Mouse (Mus musculus) CH12.LX (cell line): ENCODE data around the gene Dpp3. TPM values are rescaled to one million over a fixed set of nuclear protein-coding genes. Genes with fewer than 3 reads are reported as not detected.
A peak's percentile ranks its signal among the peaks of the same experiment; 100 is the strongest.

Experiments used
- DNase-seq: peaks from one replicate; pipeline ENCODE4 v3.0.0-alpha.2; 2013; ENCODE audit errors: extremely low read depth
- H3K27ac ChIP-seq: 2 replicates; pipeline ENCODE4 v1.5.1; 2012; ENCODE audit warnings: low read depth, mild to moderate bottlenecking, control low read depth, moderate library complexity; ENCODE audit not compliant: insufficient read depth
- H3K27me3 ChIP-seq: replicated peaks from 2 replicates; pipeline ENCODE3; 2012; ENCODE audit warnings: inconsistent platforms
- H3K36me3 ChIP-seq, 2 experiments: replicated peaks in 1 of 2; 2 replicates each; pipeline versions ENCODE3 to v1.6.1; 2012; ENCODE audit warnings: inconsistent platforms in 1 of 2, low read length in 1 of 2, mild to moderate bottlenecking in 1 of 2, mixed read lengths in 1 of 2, moderate library complexity in 1 of 2; ENCODE audit not compliant: control insufficient read depth in 1 of 2, insufficient read depth in 1 of 2
- H3K4me1 ChIP-seq, 2 experiments: 2 replicates each; pipeline ENCODE4 v1.6.1; 2012; ENCODE audit warnings: inconsistent platforms in 1 of 2, moderate library complexity in 1 of 2; ENCODE audit not compliant: insufficient read depth in 2 of 2, control insufficient read depth in 1 of 2
- H3K4me2 ChIP-seq: 2 replicates; pipeline ENCODE4 v1.6.1; 2012; ENCODE audit warnings: low read depth, mild to moderate bottlenecking, control low read depth; ENCODE audit not compliant: poor library complexity, insufficient read depth, severe bottlenecking
- H3K4me3 ChIP-seq, 3 experiments: fragments of 150-350 bp in 1 of 3; sonication (generic) in 1 of 3; replicated peaks in 1 of 3; 2 replicates each; pipeline versions ENCODE3 to v1.5.1; 2011 to 2012; ENCODE audit warnings: low read depth in 2 of 3, low read length in 2 of 3, mild to moderate bottlenecking in 2 of 3, moderate library complexity in 2 of 3, control low read depth in 1 of 3, improper control_type of control experiment in 1 of 3, inconsistent platforms in 1 of 3, mixed read lengths in 1 of 3; ENCODE audit not compliant: poor library complexity in 1 of 3
- H3K79me2 ChIP-seq: replicated peaks from 2 replicates; pipeline ENCODE4 v1.6.1; 2012; ENCODE audit warnings: mild to moderate bottlenecking, moderate library complexity; ENCODE audit not compliant: control insufficient read depth, poor library complexity, insufficient read depth, severe bottlenecking; ENCODE audit errors: extremely low read depth
- H3K9ac ChIP-seq: 2 replicates; pipeline ENCODE4 v1.6.1; 2012; ENCODE audit warnings: low read depth, mild to moderate bottlenecking, control low read depth, moderate library complexity; ENCODE audit not compliant: insufficient read depth
- H3K9me3 ChIP-seq: replicated peaks from 2 replicates; pipeline ENCODE3; 2012; ENCODE audit warnings: low read length, inconsistent platforms, mixed read lengths
- BHLHE40 ChIP-seq: IDR thresholded peaks from 2 replicates; pipeline ENCODE4 v1.6.1; 2011; ENCODE audit warnings: mild to moderate bottlenecking, low read depth, low read length, improper control_type of control experiment
- CHD1 ChIP-seq: IDR thresholded peaks from 2 replicates; pipeline ENCODE4 v1.6.1; 2012; ENCODE audit warnings: low read depth, low read length, improper control_type of control experiment, inconsistent platforms
- CHD2 ChIP-seq: IDR thresholded peaks from 2 replicates; pipeline ENCODE4 v1.6.1; 2011; ENCODE audit warnings: low read length, improper control_type of control experiment
- CTCF ChIP-seq, 2 experiments: IDR thresholded peaks in 1 of 2; conservative IDR thresholded peaks in 1 of 2; 2 replicates each; pipeline ENCODE4 v1.5.1; 2011 to 2012; ENCODE audit warnings: low read depth in 2 of 2, low read length in 2 of 2, improper control_type of control experiment in 1 of 2, inconsistent platforms in 1 of 2, mild to moderate bottlenecking in 1 of 2, moderate library complexity in 1 of 2
- E2F4 ChIP-seq: IDR thresholded peaks from 2 replicates; pipeline ENCODE4 v1.6.1; 2011; ENCODE audit warnings: low read depth, low read length, improper control_type of control experiment; ENCODE audit not compliant: insufficient replicate concordance
- ELF1 ChIP-seq: IDR thresholded peaks from 2 replicates; pipeline ENCODE4 v1.6.1; 2014; ENCODE audit warnings: low read depth, mild to moderate bottlenecking, inconsistent platforms, low read length, improper control_type of control experiment
- EP300 ChIP-seq: IDR thresholded peaks from 2 replicates; pipeline ENCODE4 v1.6.1; 2011; ENCODE audit warnings: low read length, improper control_type of control experiment
- ETS1 ChIP-seq: conservative IDR thresholded peaks from 2 replicates; pipeline ENCODE4 v1.6.1; 2012; ENCODE audit warnings: low read depth, mild to moderate bottlenecking, inconsistent platforms, low read length, improper control_type of control experiment, moderate library complexity
- GABPA ChIP-seq: IDR thresholded peaks from 2 replicates; pipeline ENCODE4 v1.6.1; 2012; ENCODE audit warnings: low read depth, low read length, improper control_type of control experiment, inconsistent platforms; ENCODE audit not compliant: insufficient replicate concordance
- HCFC1 ChIP-seq: IDR thresholded peaks from 2 replicates; pipeline ENCODE4 v1.6.1; 2012; ENCODE audit warnings: low read depth, mild to moderate bottlenecking, inconsistent platforms, low read length, improper control_type of control experiment
- IRF4 ChIP-seq: IDR thresholded peaks from 2 replicates; pipeline ENCODE4 v1.6.1; 2014; ENCODE audit warnings: low read depth, mild to moderate bottlenecking, inconsistent platforms, low read length, improper control_type of control experiment
- JUN ChIP-seq: IDR thresholded peaks from 2 replicates; pipeline ENCODE4 v1.6.1; 2011; ENCODE audit warnings: low read depth, mild to moderate bottlenecking, low read length, improper control_type of control experiment, moderate library complexity; ENCODE audit not compliant: insufficient read depth
- JUND ChIP-seq: conservative IDR thresholded peaks from 2 replicates; pipeline ENCODE4 v1.6.1; 2011; ENCODE audit warnings: low read depth, low read length, improper control_type of control experiment
- KAT2A ChIP-seq: IDR thresholded peaks from 2 replicates; pipeline ENCODE4 v1.6.1; 2012; ENCODE audit warnings: low read length, improper control_type of control experiment, inconsistent platforms; ENCODE audit not compliant: insufficient replicate concordance
- MAFK ChIP-seq: IDR thresholded peaks from 2 replicates; pipeline ENCODE4 v1.6.1; 2011; ENCODE audit warnings: low read length, improper control_type of control experiment; ENCODE audit not compliant: insufficient replicate concordance
- MAX ChIP-seq: IDR thresholded peaks from 2 replicates; pipeline ENCODE4 v1.6.1; 2011; ENCODE audit warnings: low read length, improper control_type of control experiment
- MAZ ChIP-seq: IDR thresholded peaks from 2 replicates; pipeline ENCODE4 v1.6.1; 2012; ENCODE audit warnings: low read depth, mild to moderate bottlenecking, inconsistent platforms, low read length, improper control_type of control experiment, moderate library complexity
- MEF2A ChIP-seq: IDR thresholded peaks from 2 replicates; pipeline ENCODE4 v1.6.1; 2014; ENCODE audit warnings: low read depth, mild to moderate bottlenecking, inconsistent platforms, low read length, improper control_type of control experiment, borderline replicate concordance
- MXI1 ChIP-seq: IDR thresholded peaks from 2 replicates; pipeline ENCODE4 v1.6.1; 2011; ENCODE audit warnings: mild to moderate bottlenecking, low read depth, low read length, improper control_type of control experiment
- MYC ChIP-seq: IDR thresholded peaks from 2 replicates; pipeline ENCODE4 v1.6.1; 2011; ENCODE audit warnings: low read depth, mild to moderate bottlenecking, improper control_type of control experiment, low read length
- NELFE ChIP-seq: IDR thresholded peaks from 2 replicates; pipeline ENCODE4 v1.6.1; 2011; ENCODE audit warnings: low read depth, low read length, improper control_type of control experiment
- NRF1 ChIP-seq: IDR thresholded peaks from 2 replicates; pipeline ENCODE4 v1.6.1; 2014; ENCODE audit warnings: low read depth, mild to moderate bottlenecking, inconsistent platforms, low read length, improper control_type of control experiment, moderate library complexity
- PAX5 ChIP-seq: IDR thresholded peaks from 2 replicates; pipeline ENCODE4 v1.6.1; 2012; ENCODE audit warnings: low read length, inconsistent platforms, mixed read lengths
- POLR2A ChIP-seq: IDR thresholded peaks from 2 replicates; pipeline ENCODE4 v1.6.1; 2011; ENCODE audit warnings: low read depth, mild to moderate bottlenecking, improper control_type of control experiment, low read length
- POLR2AphosphoS2 ChIP-seq: IDR thresholded peaks from 2 replicates; pipeline ENCODE4 v1.6.1; 2011; ENCODE audit warnings: low read depth, low read length, improper control_type of control experiment
- RAD21 ChIP-seq: IDR thresholded peaks from 2 replicates; pipeline ENCODE4 v1.6.1; 2011; ENCODE audit warnings: low read depth, mild to moderate bottlenecking, low read length, improper control_type of control experiment, moderate library complexity
- RCOR1 ChIP-seq: conservative IDR thresholded peaks from 2 replicates; pipeline ENCODE4 v1.6.1; 2012; ENCODE audit warnings: low read depth, mild to moderate bottlenecking, inconsistent platforms, low read length, improper control_type of control experiment
- SIN3A ChIP-seq: IDR thresholded peaks from 2 replicates; pipeline ENCODE4 v1.6.1; 2012; ENCODE audit warnings: low read length, improper control_type of control experiment, inconsistent platforms
- SMC3 ChIP-seq: IDR thresholded peaks from 2 replicates; pipeline ENCODE4 v1.6.1; 2011; ENCODE audit warnings: low read depth, low read length, improper control_type of control experiment
- TBP ChIP-seq: conservative IDR thresholded peaks from 2 replicates; pipeline ENCODE4 v1.6.1; 2011; ENCODE audit warnings: low read depth, low read length, improper control_type of control experiment
- TCF12 ChIP-seq: IDR thresholded peaks from 2 replicates; pipeline ENCODE4 v1.6.1; 2014; ENCODE audit warnings: low read depth, mild to moderate bottlenecking, inconsistent platforms, low read length, improper control_type of control experiment
- UBTF ChIP-seq: IDR thresholded peaks from 2 replicates; pipeline ENCODE4 v1.6.1; 2012; ENCODE audit warnings: low read depth, mild to moderate bottlenecking, inconsistent platforms, low read length, improper control_type of control experiment, moderate library complexity
- USF1 ChIP-seq: IDR thresholded peaks from 2 replicates; pipeline ENCODE4 v1.6.1; 2014; ENCODE audit warnings: low read depth, mild to moderate bottlenecking, inconsistent platforms, low read length, improper control_type of control experiment
- USF2 ChIP-seq: conservative IDR thresholded peaks from 2 replicates; pipeline ENCODE4 v1.6.1; 2011; ENCODE audit warnings: low read depth, low read length, improper control_type of control experiment
- ZC3H11A ChIP-seq: IDR thresholded peaks from 2 replicates; pipeline ENCODE4 v1.6.1; 2012; ENCODE audit warnings: low read depth, mild to moderate bottlenecking, inconsistent platforms, low read length, improper control_type of control experiment
- ZKSCAN1 ChIP-seq: IDR thresholded peaks from 2 replicates; pipeline ENCODE4 v1.6.1; 2012; ENCODE audit warnings: low read depth, inconsistent platforms, low read length, improper control_type of control experiment, borderline replicate concordance
- ZMIZ1 ChIP-seq: IDR thresholded peaks from 2 replicates; pipeline ENCODE4 v1.6.1; 2012; ENCODE audit warnings: low read depth, mild to moderate bottlenecking, inconsistent platforms, low read length, improper control_type of control experiment
- ZNF384 ChIP-seq: IDR thresholded peaks from 2 replicates; pipeline ENCODE4 v1.6.1; 2012; ENCODE audit warnings: low read depth, low read length, improper control_type of control experiment, inconsistent platforms
- dilution Hi-C: fragments of 300-500 bp; cut with MboI; formaldehyde crosslinking; loops from 2 replicates; pipeline ENCODE4 v1.14.3; 2020; ENCODE audit warnings: low sequenced_read_pairs; ENCODE audit not compliant: extremely low pct_unique_long_range_greater_than_20kb, extremely low pct_ligation_motif_present
- in situ Hi-C: fragments of 300-500 bp; cut with MboI; formaldehyde crosslinking; loops from 3 replicates; pipeline ENCODE4 v1.14.3; 2019; ENCODE audit warnings: low sequenced_read_pairs, low pct_ligation_motif_present, low pct_unique_long_range_greater_than_20kb, mixed read lengths
- polyA plus RNA-seq: library from polyadenylated mRNA; unstranded; fragments of >175 nt; gene quantifications from 2 replicates; pipeline ENCODE4 v1.2.1, GENCODE M21; 2012; ENCODE audit warnings: low read depth; ENCODE audit not compliant: insufficient read length
- total RNA-seq, 2 experiments: library from RNA; depleted of rRNA; stranded (reverse); fragments of 300-350 nt in 1 of 2; fragments of >200 nt in 1 of 2; gene quantifications; 2 replicates each; pipeline ENCODE4 v1.2.3; 2012 to 2014

Gene Dpp3
- 89.7 and 109 TPM in 2 replicates for total RNA-seq (2012; rRNA removed)
- total RNA-seq (2014; rRNA removed) = 74.0 and 79.6 TPM in 2 replicates
- 97.3 and 100.0 TPM in 2 replicates for polyA plus RNA-seq

DNA sequence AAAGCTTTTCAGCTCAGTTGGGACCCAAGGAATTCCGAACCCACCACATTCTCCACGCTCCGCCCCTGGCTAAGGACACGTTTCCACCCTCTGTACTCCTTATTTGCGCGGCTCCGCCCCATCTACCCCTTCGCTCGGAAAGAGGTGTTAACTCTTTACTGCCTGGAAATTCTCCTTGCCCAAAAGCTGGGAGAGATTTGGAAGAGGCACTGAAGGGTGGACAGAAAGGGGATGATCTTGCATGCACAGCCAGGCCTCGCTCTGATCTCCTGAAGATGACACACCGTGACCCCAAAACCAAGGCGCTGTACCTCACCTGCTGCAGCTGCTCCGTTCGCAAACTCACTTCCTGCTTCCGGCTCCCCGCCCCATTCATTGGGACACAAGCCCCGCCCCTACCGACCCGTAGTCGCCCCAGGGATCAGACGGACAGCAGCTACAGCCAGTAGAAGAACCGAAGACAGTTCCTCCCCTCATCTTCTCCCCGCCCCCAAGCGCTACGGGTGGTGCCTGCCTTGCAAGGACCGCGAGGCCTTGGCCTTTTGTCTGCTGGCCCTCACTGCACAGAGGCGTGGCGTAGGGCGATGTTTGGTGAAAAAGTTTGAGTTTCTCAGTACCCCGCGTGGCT is at the start of gene Dpp3:
Gene Dpp3 (minus strand): TSS at position 384 of the 628 bp plus-strand sequence.
- Histone ChIP-seq H3K27ac (no peak within 1 kb of the TSS), H3K79me2 (peaks cover 7% of the 10 kb centered on the region), H3K27me3 (peaks cover 12% of the 10 kb centered on the region), H3K4me2 (peak within 1 kb of the TSS; percentile 83), H3K9me3 (peaks cover 2% of the 10 kb centered on the region), H3K9ac (peak within 1 kb of the TSS; percentile 61), H3K36me3 (peaks cover 26 to 37% of the 10 kb centered on the region in 2 experiments), H3K4me1 (peaks cover 13 to 35% of the 10 kb centered on the region in 2 experiments), H3K4me3 (peak within 1 kb of the TSS; percentile 74 to 98 (median 84))
- DNase-seq = peak; percentile 98
- in situ Hi-C loops (no loop called here), dilution Hi-C loops (no loop called here)
- TF ChIP-seq HCFC1 = peak; percentile 75
- TF ChIP-seq ETS1 = no peak
- TF ChIP-seq USF2 = no peak
- TF ChIP-seq EP300 = no peak
- TF ChIP-seq CHD2 = peak; percentile 80
- no peak for TF ChIP-seq CTCF (conservative IDR thresholded peaks at IDR 0.05 in 1 of 2, IDR thresholded peaks at IDR 0.05 in 1 of 2; ENCODE audit: low read depth in 2 of 2, low read length in 2 of 2)
- 0 out of 2 replicates have a peak, but pooled peaks have one; percentile 16 for TF ChIP-seq BHLHE40
- TF ChIP-seq MEF2A = no peak
- peak; percentile 93 for TF ChIP-seq TBP
- TF ChIP-seq SMC3 = no peak
- TF ChIP-seq MXI1 = peak; percentile 81
- TF ChIP-seq TCF12 = peak; percentile 81
- TF ChIP-seq MAX = peak; percentile 47; the same call in 1 of the 2 replicates
- TF ChIP-seq POLR2A = peak; percentile 92
- TF ChIP-seq JUN = no peak
- TF ChIP-seq ZMIZ1 = peak; percentile 75
- TF ChIP-seq UBTF = no peak
- TF ChIP-seq MAZ = peak; percentile 42; the same call in 1 of the 2 replicates
- TF ChIP-seq ZKSCAN1 = no peak
- no peak for TF ChIP-seq MAFK
- peak; percentile 95 for TF ChIP-seq SIN3A
- no peak for TF ChIP-seq RAD21
- no peak for TF ChIP-seq JUND
- no peak for TF ChIP-seq CHD1
- no peak for TF ChIP-seq PAX5
- no peak for TF ChIP-seq IRF4
- TF ChIP-seq GABPA = no peak
- no peak for TF ChIP-seq KAT2A
- TF ChIP-seq ZC3H11A = no peak
- TF ChIP-seq MYC = no peak; the same call in none of the 2 replicates
- no peak for TF ChIP-seq E2F4
- no peak for TF ChIP-seq RCOR1
- no peak for TF ChIP-seq ZNF384
- TF ChIP-seq POLR2AphosphoS2 = peak; percentile 69; the same call in 1 of the 2 replicates
- no peak for TF ChIP-seq USF1
- peak; percentile 45 for TF ChIP-seq NRF1
- peak; percentile 96 for TF ChIP-seq ELF1
- TF ChIP-seq NELFE = peak; percentile 78
